Mouse (Mus musculus) CH12.LX (cell line): ENCODE measurements around the gene Urm1. TPM values are rescaled to one million over a fixed set of nuclear protein-coding genes. Genes with fewer than 3 reads are reported as not detected.

Source experiments
- DNase-seq: peaks from one replicate; pipeline ENCODE4 v3.0.0-alpha.2; 2013; ENCODE audit errors: extremely low read depth
- H3K27ac ChIP-seq: 2 replicates; pipeline ENCODE4 v1.5.1; 2012; ENCODE audit warnings: low read depth, mild to moderate bottlenecking, control low read depth, moderate library complexity; ENCODE audit not compliant: insufficient read depth
- H3K27me3 ChIP-seq: replicated peaks from 2 replicates; pipeline ENCODE3; 2012; ENCODE audit warnings: inconsistent platforms
- H3K36me3 ChIP-seq, 2 experiments: replicated peaks in 1 of 2; 2 replicates each; pipeline versions ENCODE3 to v1.6.1; 2012; ENCODE audit warnings: inconsistent platforms in 1 of 2, low read length in 1 of 2, mild to moderate bottlenecking in 1 of 2, mixed read lengths in 1 of 2, moderate library complexity in 1 of 2; ENCODE audit not compliant: control insufficient read depth in 1 of 2, insufficient read depth in 1 of 2
- H3K4me1 ChIP-seq, 2 experiments: 2 replicates each; pipeline ENCODE4 v1.6.1; 2012; ENCODE audit warnings: inconsistent platforms in 1 of 2, moderate library complexity in 1 of 2; ENCODE audit not compliant: insufficient read depth in 2 of 2, control insufficient read depth in 1 of 2
- H3K4me2 ChIP-seq: 2 replicates; pipeline ENCODE4 v1.6.1; 2012; ENCODE audit warnings: low read depth, mild to moderate bottlenecking, control low read depth; ENCODE audit not compliant: poor library complexity, insufficient read depth, severe bottlenecking
- H3K4me3 ChIP-seq, 3 experiments: fragments of 150-350 bp in 1 of 3; sonication (generic) in 1 of 3; replicated peaks in 1 of 3; 2 replicates each; pipeline versions ENCODE3 to v1.5.1; 2011 to 2012; ENCODE audit warnings: low read depth in 2 of 3, low read length in 2 of 3, mild to moderate bottlenecking in 2 of 3, moderate library complexity in 2 of 3, control low read depth in 1 of 3, improper control_type of control experiment in 1 of 3, inconsistent platforms in 1 of 3, mixed read lengths in 1 of 3; ENCODE audit not compliant: poor library complexity in 1 of 3
- H3K79me2 ChIP-seq: replicated peaks from 2 replicates; pipeline ENCODE4 v1.6.1; 2012; ENCODE audit warnings: mild to moderate bottlenecking, moderate library complexity; ENCODE audit not compliant: control insufficient read depth, poor library complexity, insufficient read depth, severe bottlenecking; ENCODE audit errors: extremely low read depth
- H3K9ac ChIP-seq: 2 replicates; pipeline ENCODE4 v1.6.1; 2012; ENCODE audit warnings: low read depth, mild to moderate bottlenecking, control low read depth, moderate library complexity; ENCODE audit not compliant: insufficient read depth
- H3K9me3 ChIP-seq: replicated peaks from 2 replicates; pipeline ENCODE3; 2012; ENCODE audit warnings: low read length, inconsistent platforms, mixed read lengths
- CHD2 ChIP-seq: IDR thresholded peaks from 2 replicates; pipeline ENCODE4 v1.6.1; 2011; ENCODE audit warnings: low read length, improper control_type of control experiment
- CTCF ChIP-seq, 2 experiments: IDR thresholded peaks in 1 of 2; conservative IDR thresholded peaks in 1 of 2; 2 replicates each; pipeline ENCODE4 v1.5.1; 2011 to 2012; ENCODE audit warnings: low read depth in 2 of 2, low read length in 2 of 2, improper control_type of control experiment in 1 of 2, inconsistent platforms in 1 of 2, mild to moderate bottlenecking in 1 of 2, moderate library complexity in 1 of 2
- E2F4 ChIP-seq: IDR thresholded peaks from 2 replicates; pipeline ENCODE4 v1.6.1; 2011; ENCODE audit warnings: low read depth, low read length, improper control_type of control experiment; ENCODE audit not compliant: insufficient replicate concordance
- JUN ChIP-seq: IDR thresholded peaks from 2 replicates; pipeline ENCODE4 v1.6.1; 2011; ENCODE audit warnings: low read depth, mild to moderate bottlenecking, low read length, improper control_type of control experiment, moderate library complexity; ENCODE audit not compliant: insufficient read depth
- JUND ChIP-seq: conservative IDR thresholded peaks from 2 replicates; pipeline ENCODE4 v1.6.1; 2011; ENCODE audit warnings: low read depth, low read length, improper control_type of control experiment
- KAT2A ChIP-seq: IDR thresholded peaks from 2 replicates; pipeline ENCODE4 v1.6.1; 2012; ENCODE audit warnings: low read length, improper control_type of control experiment, inconsistent platforms; ENCODE audit not compliant: insufficient replicate concordance
- MAX ChIP-seq: IDR thresholded peaks from 2 replicates; pipeline ENCODE4 v1.6.1; 2011; ENCODE audit warnings: low read length, improper control_type of control experiment
- MAZ ChIP-seq: IDR thresholded peaks from 2 replicates; pipeline ENCODE4 v1.6.1; 2012; ENCODE audit warnings: low read depth, mild to moderate bottlenecking, inconsistent platforms, low read length, improper control_type of control experiment, moderate library complexity
- SMC3 ChIP-seq: IDR thresholded peaks from 2 replicates; pipeline ENCODE4 v1.6.1; 2011; ENCODE audit warnings: low read depth, low read length, improper control_type of control experiment
- TCF12 ChIP-seq: IDR thresholded peaks from 2 replicates; pipeline ENCODE4 v1.6.1; 2014; ENCODE audit warnings: low read depth, mild to moderate bottlenecking, inconsistent platforms, low read length, improper control_type of control experiment
- UBTF ChIP-seq: IDR thresholded peaks from 2 replicates; pipeline ENCODE4 v1.6.1; 2012; ENCODE audit warnings: low read depth, mild to moderate bottlenecking, inconsistent platforms, low read length, improper control_type of control experiment, moderate library complexity
- ZC3H11A ChIP-seq: IDR thresholded peaks from 2 replicates; pipeline ENCODE4 v1.6.1; 2012; ENCODE audit warnings: low read depth, mild to moderate bottlenecking, inconsistent platforms, low read length, improper control_type of control experiment
- dilution Hi-C: fragments of 300-500 bp; cut with MboI; formaldehyde crosslinking; loops from 2 replicates; pipeline ENCODE4 v1.14.3; 2020; ENCODE audit warnings: low sequenced_read_pairs; ENCODE audit not compliant: extremely low pct_unique_long_range_greater_than_20kb, extremely low pct_ligation_motif_present
- in situ Hi-C: fragments of 300-500 bp; cut with MboI; formaldehyde crosslinking; loops from 3 replicates; pipeline ENCODE4 v1.14.3; 2019; ENCODE audit warnings: low sequenced_read_pairs, low pct_ligation_motif_present, low pct_unique_long_range_greater_than_20kb, mixed read lengths
- polyA plus RNA-seq: library from polyadenylated mRNA; unstranded; fragments of >175 nt; gene quantifications from 2 replicates; pipeline ENCODE4 v1.2.1, GENCODE M21; 2012; ENCODE audit warnings: low read depth; ENCODE audit not compliant: insufficient read length
- total RNA-seq, 2 experiments: library from RNA; depleted of rRNA; stranded (reverse); fragments of 300-350 nt in 1 of 2; fragments of >200 nt in 1 of 2; gene quantifications; 2 replicates each; pipeline ENCODE4 v1.2.3; 2012 to 2014

The Urm1 gene
- total RNA-seq (2012; rRNA removed) (31.9 and 33.8 TPM in 2 replicates), total RNA-seq (2014; rRNA removed) (29.2 and 30.6 TPM in 2 replicates), polyA plus RNA-seq (25.6 and 37.1 TPM in 2 replicates)

GRCm38 (mm10) chr2:29820025-29820817, at the start of gene Urm1:
Gene Urm1 (plus strand): TSS chr2:29820075.
- Histone ChIP-seq H3K79me2 (no peaks in the 10 kb centered on the region), H3K9ac (no peak within 1 kb of the TSS), H3K27me3 (no peaks in the 10 kb centered on the region), H3K9me3 (no peaks in the 10 kb centered on the region), H3K4me2 (peak within 1 kb of the TSS; percentile 46), H3K4me3 (no peak within 1 kb of the TSS), H3K27ac (no peak within 1 kb of the TSS), H3K4me1 (no peaks in the 10 kb centered on the region), H3K36me3 (peaks cover 4 to 10% of the 10 kb centered on the region in 2 experiments)
- dilution Hi-C loops: no loop called here
- in situ Hi-C loops: no loop called here
- no peak for DNase-seq
- TF ChIP-seq JUN: no peak
- TF ChIP-seq UBTF: no peak
- no peak for TF ChIP-seq ZC3H11A
- no peak for TF ChIP-seq SMC3
- TF ChIP-seq TCF12: no peak
- no peak for TF ChIP-seq MAZ
- no peak for TF ChIP-seq CHD2
- TF ChIP-seq MAX: no peak
- TF ChIP-seq JUND: no peak
- no peak for TF ChIP-seq E2F4
- TF ChIP-seq KAT2A: no peak

GRCm38 (mm10) chr2:29770162-29770561, 49.7 kb upstream of the Urm1 start:
- in situ Hi-C loops: no loop called here
- Histone ChIP-seq H3K4me2 (no peak overlapping the region), H3K27me3 (no peaks in the 10 kb centered on the region), H3K36me3 (peaks cover 0 to 34% of the 10 kb centered on the region in 2 experiments), H3K9ac (no peak overlapping the region), H3K9me3 (peaks cover 13% of the 10 kb centered on the region), H3K27ac (no peak overlapping the region), H3K4me1 (no peaks in the 10 kb centered on the region), H3K4me3 (no peak overlapping the region), H3K79me2 (no peaks in the 10 kb centered on the region)
- TF ChIP-seq KAT2A (no peak), CTCF (conservative IDR thresholded peaks at IDR 0.05 in 1 of 2, IDR thresholded peaks at IDR 0.05 in 1 of 2; ENCODE audit: low read depth in 2 of 2, low read length in 2 of 2) (peak in 1 of 2 experiments; percentile 27; a peak in 2 of 4 replicates)
- dilution Hi-C loops: no loop called here
- DNase-seq: no peak
